Mouse (Mus musculus): ENCODE measurements around the gene Nudt9. TPM values are rescaled to one million over a fixed set of nuclear protein-coding genes. Genes with fewer than 3 reads are reported as not detected.
A peak's percentile ranks its signal among the peaks of the same experiment; 100 is the strongest.

The Nudt9 gene
- total and polyA plus RNA-seq, 2 experiments from 2014 or later = 55.3 to 73.8 TPM

GRCm38 (mm10) chr5:104052956-104053355 is 6.8 kb downstream of the Nudt9 start:
- TF ChIP-seq CTCF (IDR thresholded peaks at IDR 0.05; ENCODE audit: low read depth) = peak; percentile 46
- H3K9ac ChIP-seq = no peak overlapping the region
- whole genome bisulfite sequencing = 61% methylated on average over 8 of the region's 8 CpGs
- H3K36me3 ChIP-seq (ENCODE audit: insufficient read depth) = peaks cover 13% of the 10 kb centered on the region; the same call in 1 of the 2 replicates
- DNase-seq (no peak), ATAC-seq (no peak; the same call in 1 of the 2 replicates)
- no peak overlapping the region for H3K27ac ChIP-seq (ENCODE audit: low read depth, low read length)
- no peak overlapping the region for H3K4me3 ChIP-seq (ENCODE audit: low read depth, low read length)
- no peaks in the 10 kb centered on the region for H3K27me3 ChIP-seq (ENCODE audit: insufficient read depth, low read length)
- H3K4me1 ChIP-seq (ENCODE audit: insufficient read depth) = peaks cover 5% of the 10 kb centered on the region; the same call in 1 of the 2 replicates
- H3K9me3 ChIP-seq (ENCODE audit: low read length) = no peaks in the 10 kb centered on the region
- no peak overlapping the region for H3K4me2 ChIP-seq (ENCODE audit: low read depth)

- H3K9ac ChIP-seq = no peak overlapping the region
- no peak overlapping the region for H3K4me3 ChIP-seq (ENCODE audit: low read depth, low read length)
- WGBS = 94% methylated on average over 4 of the region's 4 CpGs
- no peaks in the 10 kb centered on the region for H3K9me3 ChIP-seq (ENCODE audit: low read length)
- no peak overlapping the region for H3K27ac ChIP-seq (ENCODE audit: low read depth, low read length)
- DNase-seq (no peak), ATAC-seq (no peak)
- TF ChIP-seq CTCF (IDR thresholded peaks at IDR 0.05; ENCODE audit: low read depth) = no peak
- H3K4me2 ChIP-seq (ENCODE audit: low read depth) = no peak overlapping the region
- H3K27me3 ChIP-seq (ENCODE audit: insufficient read depth, low read length) = no peaks in the 10 kb centered on the region
- peaks cover 25% of the 10 kb centered on the region for H3K36me3 ChIP-seq (ENCODE audit: insufficient read depth)
- H3K4me1 ChIP-seq (ENCODE audit: insufficient read depth) = no peaks in the 10 kb centered on the region
These were observed 8.8 kb downstream of the Nudt9 start for GRCm38 (mm10) chr5:104054938-104055337.

- Histone ChIP-seq H3K4me2 (ENCODE audit: low read depth) (no peak overlapping the region), H3K4me3 (ENCODE audit: low read depth, low read length) (no peak overlapping the region), H3K9ac (no peak overlapping the region), H3K36me3 (ENCODE audit: insufficient read depth) (peaks cover 26% of the 10 kb centered on the region), H3K27me3 (ENCODE audit: insufficient read depth, low read length) (no peaks in the 10 kb centered on the region), H3K27ac (ENCODE audit: low read depth, low read length) (no peak overlapping the region), H3K9me3 (ENCODE audit: low read length) (no peaks in the 10 kb centered on the region), H3K4me1 (ENCODE audit: insufficient read depth) (no peaks in the 10 kb centered on the region)
- DNase-seq = no peak
- WGBS = 90% methylated on average over 4 of the region's 4 CpGs
- no peak for ATAC-seq
- no peak for TF ChIP-seq CTCF (IDR thresholded peaks at IDR 0.05; ENCODE audit: low read depth)
These were observed 9.7 kb downstream of the Nudt9 start for GRCm38 (mm10) chr5:104055816-104056215.

GRCm38 (mm10) chr5:104056295-104056694 is 10.2 kb downstream of the Nudt9 start:
- no peaks in the 10 kb centered on the region for H3K4me1 ChIP-seq (ENCODE audit: insufficient read depth)
- peaks cover 31% of the 10 kb centered on the region for H3K36me3 ChIP-seq (ENCODE audit: insufficient read depth)
- 78% methylated on average over 7 of the region's 7 CpGs for WGBS
- no peak overlapping the region for H3K4me2 ChIP-seq (ENCODE audit: low read depth)
- DNase-seq (no peak), ATAC-seq (no peak)
- no peak overlapping the region for H3K9ac ChIP-seq
- no peak overlapping the region for H3K4me3 ChIP-seq (ENCODE audit: low read depth, low read length)
- H3K27ac ChIP-seq (ENCODE audit: low read depth, low read length) = no peak overlapping the region
- no peaks in the 10 kb centered on the region for H3K27me3 ChIP-seq (ENCODE audit: insufficient read depth, low read length)
- no peaks in the 10 kb centered on the region for H3K9me3 ChIP-seq (ENCODE audit: low read length)
- no peak for TF ChIP-seq CTCF (IDR thresholded peaks at IDR 0.05; ENCODE audit: low read depth)

- Histone ChIP-seq H3K4me1 (ENCODE audit: insufficient read depth) (no peaks in the 10 kb centered on the region), H3K9ac (no peak overlapping the region), H3K4me2 (ENCODE audit: low read depth) (no peak overlapping the region), H3K9me3 (ENCODE audit: low read length) (no peaks in the 10 kb centered on the region), H3K27ac (ENCODE audit: low read depth, low read length) (no peak overlapping the region), H3K36me3 (ENCODE audit: insufficient read depth) (peaks cover 38% of the 10 kb centered on the region), H3K27me3 (ENCODE audit: insufficient read depth, low read length) (no peaks in the 10 kb centered on the region), H3K4me3 (ENCODE audit: low read depth, low read length) (no peak overlapping the region)
- WGBS = 66% methylated on average over 15 of the region's 15 CpGs
- DNase-seq (no peak), ATAC-seq (no peak)
- TF ChIP-seq CTCF (IDR thresholded peaks at IDR 0.05; ENCODE audit: low read depth) = peak; percentile 58
These were observed 11.9 kb downstream of the Nudt9 start for GRCm38 (mm10) chr5:104058021-104058420.

- Histone ChIP-seq H3K4me1 (ENCODE audit: insufficient read depth) (no peaks in the 10 kb centered on the region), H3K27me3 (ENCODE audit: insufficient read depth, low read length) (no peaks in the 10 kb centered on the region), H3K27ac (ENCODE audit: low read depth, low read length) (no peak overlapping the region), H3K9me3 (ENCODE audit: low read length) (no peaks in the 10 kb centered on the region), H3K4me2 (ENCODE audit: low read depth) (no peak overlapping the region), H3K36me3 (ENCODE audit: insufficient read depth) (peaks cover 46% of the 10 kb centered on the region), H3K9ac (no peak overlapping the region), H3K4me3 (ENCODE audit: low read depth, low read length) (no peak overlapping the region)
- no peak for TF ChIP-seq CTCF (IDR thresholded peaks at IDR 0.05; ENCODE audit: low read depth)
- 71% methylated on average over 9 of the region's 9 CpGs for WGBS
- ATAC-seq = no peak; the same call in 1 of the 2 replicates
- DNase-seq = no peak
These were observed 13.5 kb downstream of the Nudt9 start for GRCm38 (mm10) chr5:104059628-104060027.

DNA sequence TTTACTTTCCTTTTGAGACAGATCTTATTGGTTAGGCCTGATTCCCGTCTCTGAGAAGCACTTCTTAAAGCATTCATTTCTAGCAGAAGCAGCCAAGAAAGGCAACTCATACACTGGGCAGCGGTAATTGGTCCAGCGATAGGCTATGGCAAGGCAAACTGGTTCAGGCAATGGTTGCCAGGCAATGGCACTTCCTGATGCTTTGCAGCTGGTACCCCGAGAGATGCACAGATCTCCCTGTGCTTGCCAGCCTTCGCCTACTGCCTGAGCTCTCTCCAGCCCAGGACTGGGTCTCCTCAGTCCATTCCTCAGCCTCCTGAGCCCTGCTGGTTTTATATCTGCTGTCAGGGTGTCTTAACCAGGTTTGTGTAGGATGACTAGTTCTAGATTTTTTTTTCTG is 14.3 kb downstream of the Nudt9 start:
- no peak for DNase-seq
- ATAC-seq = peak; percentile 38; the same call in 1 of the 2 replicates

More for the DNA sequence above, 14.3 kb downstream of the Nudt9 start:
- no peaks in the 10 kb centered on the region for H3K9me3 ChIP-seq (ENCODE audit: low read length)
- H3K9ac ChIP-seq = no peak overlapping the region
- H3K4me3 ChIP-seq (ENCODE audit: low read depth, low read length) = no peak overlapping the region
- WGBS = 68% methylated on average over 5 of the region's 5 CpGs
- H3K36me3 ChIP-seq (ENCODE audit: insufficient read depth) = peaks cover 51% of the 10 kb centered on the region
- no peak for TF ChIP-seq CTCF (IDR thresholded peaks at IDR 0.05; ENCODE audit: low read depth)
- no peak overlapping the region for H3K4me2 ChIP-seq (ENCODE audit: low read depth)
- H3K27ac ChIP-seq (ENCODE audit: low read depth, low read length) = 0 out of 2 replicates have a peak overlapping the region, but pooled peaks have one; percentile 35
- no peaks in the 10 kb centered on the region for H3K27me3 ChIP-seq (ENCODE audit: insufficient read depth, low read length)
- no peaks in the 10 kb centered on the region for H3K4me1 ChIP-seq (ENCODE audit: insufficient read depth)
